Mouse (Mus musculus): ENCODE results near the gene Mpo.
A peak's percentile ranks its signal among the peaks of the same experiment; 100 is the strongest.

Mpo gene

DNA sequence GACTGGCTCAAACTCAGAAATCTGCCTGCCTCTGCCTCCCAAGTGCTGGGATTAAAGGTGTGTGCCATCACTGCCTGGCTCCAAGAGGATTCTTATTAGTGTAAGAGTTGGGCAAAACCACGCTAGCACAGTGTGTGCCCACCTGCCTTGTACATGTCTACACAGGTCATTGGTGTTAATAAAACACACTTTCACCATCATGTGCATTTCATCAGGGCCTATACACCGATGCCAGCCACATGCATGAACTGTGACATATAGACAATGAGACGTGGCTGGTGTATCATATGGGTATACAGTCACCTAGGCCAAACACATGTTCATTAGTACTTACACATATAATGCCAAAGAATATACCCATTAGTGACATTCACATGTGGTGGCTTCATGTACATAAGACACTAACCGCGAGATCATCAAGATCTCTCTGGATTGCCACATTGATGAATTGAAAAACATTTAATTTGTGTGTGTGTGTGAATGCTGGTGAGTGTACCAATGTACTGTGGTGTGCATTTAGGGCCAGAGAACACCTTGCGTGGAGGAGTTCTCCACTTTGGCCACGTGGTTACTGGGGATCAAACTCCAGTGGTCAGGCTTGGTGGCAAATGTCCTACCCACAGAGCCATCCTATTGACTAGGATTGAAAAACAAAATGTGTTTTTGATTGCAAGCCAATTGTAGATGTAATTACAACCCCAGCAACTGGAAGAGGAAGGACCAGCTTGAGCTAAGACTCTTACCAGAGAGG, 35.0 kb upstream of the Mpo start:
- DNase-seq (ENCODE audit: low read depth, low spot score): no peak

DNA sequence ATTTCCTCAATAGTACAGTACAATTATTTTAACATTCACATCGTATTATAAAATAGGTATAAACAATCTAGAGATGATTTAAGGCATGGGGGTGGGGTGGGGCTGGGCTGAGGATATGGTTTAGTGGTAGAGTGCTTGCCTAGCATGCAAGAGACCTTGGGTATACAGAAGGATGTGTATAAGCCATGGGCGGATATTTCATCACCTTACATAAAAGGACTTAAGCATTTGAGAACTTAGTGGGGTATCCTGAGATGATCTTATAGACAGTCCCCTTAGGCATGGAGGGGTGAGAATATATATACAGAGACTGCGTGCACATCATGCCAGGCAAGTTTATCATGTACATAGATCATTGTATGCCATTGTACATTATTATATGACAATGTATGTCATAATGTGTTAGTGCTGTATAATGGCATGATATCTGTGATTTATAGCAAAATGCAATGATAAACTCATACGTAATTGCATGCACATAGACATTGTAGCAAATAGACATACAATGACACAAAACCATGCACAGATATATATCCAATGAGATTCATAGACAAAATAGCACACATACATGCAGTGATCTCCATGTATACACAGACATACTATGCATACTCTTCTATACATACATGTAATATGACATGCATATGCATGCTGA, 34.3 kb upstream of the Mpo start:
- no peak for DNase-seq (ENCODE audit: low read depth, low spot score)

DNA sequence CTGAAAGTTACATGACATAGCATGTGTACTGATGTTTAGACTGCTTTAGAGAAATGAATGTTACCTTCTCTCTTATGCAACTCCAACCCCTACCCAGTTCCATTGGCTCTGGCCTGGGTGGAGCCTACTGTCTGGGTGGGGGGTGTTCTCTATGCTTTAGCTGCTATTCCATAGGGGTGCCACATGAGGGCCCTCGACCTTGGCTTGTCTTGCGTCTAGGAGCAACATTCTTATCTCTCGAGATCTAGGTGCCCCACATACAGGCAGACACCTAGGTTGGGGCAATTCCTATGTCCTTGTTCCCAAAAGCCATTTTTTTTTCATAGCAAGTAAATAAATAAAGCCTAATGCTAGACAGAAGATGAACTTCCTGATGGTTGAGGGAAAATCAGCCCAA, 33.8 kb upstream of the Mpo start:
- no peak for DNase-seq (ENCODE audit: low read depth, low spot score)

DNA sequence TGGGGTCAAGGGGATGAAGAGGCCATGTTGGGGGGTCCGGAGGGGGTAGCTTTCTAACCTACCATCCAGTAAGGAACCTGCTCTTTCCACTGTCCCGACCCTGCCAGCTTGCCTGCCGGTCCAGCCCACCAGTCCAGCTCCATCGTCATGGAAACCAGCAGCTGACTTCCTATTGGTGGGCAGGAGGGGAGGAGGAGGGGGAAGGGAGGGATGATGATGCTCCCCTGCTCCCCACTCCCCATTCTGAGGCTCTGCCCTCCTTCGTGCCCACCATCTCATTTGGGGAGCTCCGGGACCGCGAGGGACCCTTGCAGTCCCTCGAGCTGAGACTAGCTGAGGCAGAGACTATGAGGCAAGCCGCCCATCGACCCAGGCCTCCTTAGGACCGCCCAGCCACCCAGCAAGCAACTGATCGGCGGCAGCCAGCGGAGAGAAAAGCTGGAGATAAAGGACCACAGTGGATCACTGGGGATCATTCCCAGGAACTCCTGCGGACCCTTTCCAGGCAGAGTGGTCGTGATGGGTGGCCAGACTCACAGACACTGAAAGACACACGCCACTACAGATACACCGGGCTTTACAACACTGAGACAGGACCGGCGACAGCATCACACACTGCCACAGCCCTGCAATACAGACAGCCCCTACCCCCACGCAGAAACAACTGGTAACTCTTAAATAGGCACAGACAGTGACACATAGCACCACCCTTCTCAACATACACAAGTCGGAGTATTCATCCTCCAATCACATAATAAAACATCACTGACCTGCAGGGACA, 32.9 kb upstream of the Mpo start, which contains the start of gene Tspoap1:
Gene Tspoap1, plus strand, starts transcription at position 241 of the 781 bp plus-strand sequence.
- no peak for DNase-seq (ENCODE audit: low read depth, low spot score)

DNA sequence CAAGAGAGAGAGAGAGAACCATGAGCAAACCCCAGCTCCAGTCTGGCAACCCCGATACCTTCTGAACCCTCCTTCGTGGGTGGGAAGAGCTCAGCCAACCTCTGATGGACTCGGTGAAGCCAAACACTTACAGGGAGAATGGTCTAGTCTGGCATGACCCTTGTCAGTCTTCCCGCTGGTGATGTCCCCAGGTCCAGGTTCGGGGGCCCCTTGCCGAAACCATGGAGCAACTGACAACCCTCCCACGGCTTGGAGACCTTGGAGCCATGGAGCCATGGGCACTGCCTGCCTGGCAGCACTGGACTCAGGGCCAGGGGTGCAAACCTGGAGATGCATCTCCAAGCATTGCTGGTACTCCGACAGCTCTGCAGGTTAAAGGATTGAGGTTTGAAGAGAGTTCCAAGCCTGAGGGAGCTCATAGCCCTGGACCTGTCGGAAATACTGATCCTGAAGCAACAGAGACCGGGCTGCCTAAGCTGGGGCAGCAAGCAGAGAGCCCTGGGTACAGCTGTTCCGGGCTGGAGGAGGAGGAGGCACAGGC, 32.1 kb upstream of the Mpo start:
- DNase-seq (ENCODE audit: low read depth, low spot score): no peak

DNA sequence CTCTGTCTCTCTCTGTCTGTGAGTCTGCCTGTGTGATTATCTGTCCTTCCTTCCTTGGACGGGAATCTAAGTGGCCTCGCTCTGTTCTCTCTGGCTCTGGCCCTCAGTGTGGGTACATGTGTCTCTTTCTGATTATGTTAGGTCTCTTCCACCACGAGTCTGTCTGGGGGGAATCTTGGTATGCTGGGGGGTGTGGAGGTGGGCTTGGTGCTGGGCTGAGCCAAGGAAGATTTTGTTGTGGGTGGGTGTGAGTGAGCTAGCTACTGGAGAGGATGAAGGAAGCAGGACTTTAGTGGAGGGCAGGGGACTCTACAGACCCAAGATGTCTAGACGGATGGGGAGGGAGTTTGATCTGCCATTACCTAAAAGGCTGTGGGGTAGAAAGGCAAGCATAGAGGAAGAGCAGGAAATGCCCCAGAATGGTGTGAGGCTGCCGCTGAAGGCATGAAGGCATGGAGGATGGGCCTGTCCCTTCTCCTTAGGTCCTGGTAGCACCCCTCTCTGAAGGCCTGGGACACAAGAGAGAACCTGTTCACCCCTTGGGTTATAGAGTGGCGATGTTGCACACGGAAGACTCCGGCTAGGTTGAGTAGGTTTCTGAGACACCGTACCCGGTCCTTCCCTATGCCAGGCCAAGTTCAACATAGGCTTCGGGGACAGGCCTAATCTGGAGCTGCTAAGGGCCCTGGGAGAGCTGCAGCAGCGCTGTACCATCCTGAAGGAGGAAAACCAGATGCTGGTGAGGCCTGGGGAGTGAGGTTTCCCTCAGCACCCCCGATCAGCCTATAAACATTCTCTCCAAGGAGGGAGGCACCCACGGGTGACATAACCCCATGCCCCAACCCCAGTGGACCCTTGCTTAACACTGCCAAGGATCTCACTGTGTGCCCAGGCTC, 31.3 kb upstream of the Mpo start:
- DNase-seq (ENCODE audit: low read depth, low spot score): no peak

DNA sequence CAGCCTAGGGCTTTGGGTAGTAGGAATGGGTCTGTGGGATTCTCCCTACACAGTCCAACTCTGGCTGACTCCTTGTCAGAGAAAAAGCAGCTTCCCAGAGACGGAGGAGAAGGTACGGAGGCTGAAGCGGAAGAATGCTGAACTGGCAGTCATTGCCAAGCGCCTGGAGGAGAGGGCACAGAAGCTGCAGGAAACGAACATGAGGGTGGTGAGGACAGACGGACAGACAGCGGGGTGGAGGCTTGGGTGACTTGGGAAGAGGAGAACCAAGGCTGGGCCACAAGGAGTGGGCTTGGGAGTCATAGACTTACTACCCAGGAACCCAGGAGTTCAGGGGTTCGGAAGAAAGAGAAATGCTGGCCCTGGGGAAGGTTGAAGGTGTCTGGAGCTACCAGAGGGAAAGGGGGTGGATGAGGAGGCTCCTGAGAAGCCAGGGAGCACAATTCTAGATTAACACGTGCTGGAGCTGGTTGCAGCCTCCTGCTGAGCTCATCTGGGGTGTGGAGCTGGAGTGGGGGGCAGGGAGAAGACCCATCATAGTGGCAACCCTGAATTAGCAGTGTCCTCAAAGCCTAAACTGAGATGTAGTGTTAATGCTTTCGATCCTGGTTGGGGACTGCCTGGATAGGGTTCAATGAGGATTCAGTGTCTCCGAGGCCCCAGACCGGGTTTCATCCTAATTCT, 30.5 kb upstream of the Mpo start:
- DNase-seq (ENCODE audit: low read depth, low spot score): no peak

DNA sequence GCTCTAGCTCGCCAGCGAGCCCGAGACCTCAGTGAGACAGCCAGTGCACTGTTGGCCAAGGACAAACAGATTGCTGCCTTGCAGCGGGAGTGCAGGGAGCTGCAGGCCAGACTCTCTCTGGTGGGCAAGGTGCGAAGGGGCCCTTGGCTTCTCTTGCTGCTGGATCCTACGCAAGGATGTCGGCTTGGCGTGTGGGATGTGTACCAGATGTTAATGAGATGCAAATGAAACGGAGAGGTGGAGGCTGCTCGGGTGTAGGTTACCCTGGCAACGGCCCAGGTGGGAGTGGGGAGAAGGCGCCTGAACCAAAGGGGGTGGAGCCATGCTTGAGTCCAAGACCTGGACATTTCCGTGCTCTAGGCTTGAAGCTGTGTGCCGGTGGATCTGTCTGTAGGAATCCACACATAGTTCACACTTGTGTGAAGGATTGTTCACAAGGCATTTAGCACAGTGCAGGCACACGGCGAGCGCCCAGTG, 29.8 kb upstream of the Mpo start:
- DNase-seq (ENCODE audit: low read depth, low spot score): no peak

DNA sequence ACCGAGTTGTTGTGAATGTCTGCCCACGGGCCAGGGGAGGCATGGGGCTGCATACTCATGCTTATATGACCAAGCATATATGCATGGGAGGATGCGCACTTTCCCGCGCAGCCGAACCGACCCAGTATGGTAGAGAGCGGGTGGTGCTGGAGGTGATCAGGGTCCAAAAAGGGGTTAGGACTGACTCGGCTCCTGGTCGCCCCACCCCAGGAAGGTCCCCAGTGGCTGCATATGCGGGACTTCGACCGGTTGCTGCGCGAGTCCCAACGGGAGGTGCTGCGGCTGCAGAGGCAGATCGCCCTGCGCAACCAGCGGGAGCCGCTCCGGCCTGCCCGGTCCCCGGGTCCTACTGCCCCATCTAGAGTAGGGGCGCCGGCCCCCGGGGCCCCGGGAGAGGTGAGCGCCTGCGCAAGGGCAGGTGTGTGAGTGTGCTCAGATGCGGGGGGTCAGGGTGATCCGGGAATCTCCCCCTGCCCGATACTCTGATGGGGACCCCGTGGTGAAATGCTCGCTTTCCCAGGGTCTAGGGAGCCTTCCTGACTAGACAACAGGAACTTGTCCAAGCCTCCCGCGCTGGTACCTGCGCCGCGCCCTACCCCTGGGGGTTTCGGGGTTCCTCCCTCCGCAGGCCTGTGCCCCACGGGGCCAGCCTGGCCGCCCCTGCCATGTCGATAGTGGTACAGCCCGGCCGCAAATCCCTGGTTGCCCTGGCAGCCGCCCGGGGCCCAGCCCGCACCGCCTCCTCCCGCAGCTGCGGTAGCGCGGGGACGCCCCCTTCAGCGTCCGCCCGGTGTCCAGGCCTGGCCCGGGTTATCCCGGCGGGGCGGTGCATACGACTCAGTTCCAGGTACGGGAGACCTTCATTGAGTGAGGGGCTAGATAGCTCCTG, 29.1 kb upstream of the Mpo start:
- DNase-seq (ENCODE audit: low read depth, low spot score): no peak

DNA sequence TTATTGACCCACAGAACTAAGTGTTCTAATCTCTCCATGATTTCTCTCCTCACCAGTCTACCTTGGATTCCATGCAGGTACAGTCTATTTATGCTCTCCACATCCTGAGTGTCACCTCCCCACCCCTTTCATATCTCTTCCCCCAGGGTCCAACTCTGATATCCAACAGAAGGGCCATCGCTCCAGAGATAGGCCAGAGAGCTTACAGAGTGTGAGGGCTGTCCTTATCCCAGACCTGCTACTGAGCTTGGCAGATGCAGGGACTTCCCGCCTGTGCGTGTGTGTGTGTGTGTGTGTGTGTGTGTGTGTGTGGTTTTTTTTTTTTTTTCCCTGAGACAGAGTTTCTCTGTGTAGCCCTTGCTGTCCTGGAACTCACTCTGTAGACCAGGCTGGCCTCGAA, 24.6 kb upstream of the Mpo start:
- DNase-seq (ENCODE audit: low read depth, low spot score): no peak

DNA sequence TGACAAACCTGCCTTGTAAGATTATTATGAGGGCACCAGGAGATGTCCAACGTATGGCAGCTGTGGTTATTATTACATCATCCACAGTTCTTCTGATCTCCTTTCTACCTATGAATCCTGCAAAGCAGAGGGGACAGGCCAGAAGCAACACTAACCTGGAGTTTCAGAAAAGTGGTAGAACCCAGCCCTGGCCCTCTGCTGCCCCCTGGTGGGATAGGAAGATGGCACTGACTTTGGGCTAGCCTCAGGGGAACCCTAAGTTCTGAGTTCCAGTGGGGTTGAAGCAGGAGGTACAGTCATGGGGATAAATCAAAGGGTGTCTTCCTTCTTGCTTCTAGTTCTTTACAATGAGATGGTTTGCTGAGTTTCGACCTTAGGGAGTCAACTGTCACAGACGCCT, 22.4 kb upstream of the Mpo start:
- DNase-seq (ENCODE audit: low read depth, low spot score): peak; percentile 71

DNA sequence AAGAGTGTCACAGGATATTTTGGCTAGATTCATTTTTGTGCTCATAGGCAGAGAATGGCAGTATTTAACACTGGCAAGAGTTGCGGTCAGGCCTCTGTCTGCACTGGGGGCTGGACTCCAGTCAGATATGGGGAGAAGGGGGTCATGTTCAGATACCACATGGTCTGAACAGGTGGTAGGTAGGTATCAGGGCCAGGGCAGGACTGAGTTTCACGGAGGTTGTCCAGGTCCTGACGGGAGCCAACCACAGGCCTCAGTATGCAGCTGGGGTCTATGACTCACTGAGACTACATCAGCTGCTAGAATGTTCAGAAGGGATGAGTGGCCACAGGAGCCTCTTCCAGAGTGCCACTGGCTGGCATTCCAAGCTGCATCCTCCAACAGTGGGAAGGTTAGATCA, 21.0 kb upstream of the Mpo start:
- DNase-seq (ENCODE audit: low read depth, low spot score): peak; percentile 31

DNA sequence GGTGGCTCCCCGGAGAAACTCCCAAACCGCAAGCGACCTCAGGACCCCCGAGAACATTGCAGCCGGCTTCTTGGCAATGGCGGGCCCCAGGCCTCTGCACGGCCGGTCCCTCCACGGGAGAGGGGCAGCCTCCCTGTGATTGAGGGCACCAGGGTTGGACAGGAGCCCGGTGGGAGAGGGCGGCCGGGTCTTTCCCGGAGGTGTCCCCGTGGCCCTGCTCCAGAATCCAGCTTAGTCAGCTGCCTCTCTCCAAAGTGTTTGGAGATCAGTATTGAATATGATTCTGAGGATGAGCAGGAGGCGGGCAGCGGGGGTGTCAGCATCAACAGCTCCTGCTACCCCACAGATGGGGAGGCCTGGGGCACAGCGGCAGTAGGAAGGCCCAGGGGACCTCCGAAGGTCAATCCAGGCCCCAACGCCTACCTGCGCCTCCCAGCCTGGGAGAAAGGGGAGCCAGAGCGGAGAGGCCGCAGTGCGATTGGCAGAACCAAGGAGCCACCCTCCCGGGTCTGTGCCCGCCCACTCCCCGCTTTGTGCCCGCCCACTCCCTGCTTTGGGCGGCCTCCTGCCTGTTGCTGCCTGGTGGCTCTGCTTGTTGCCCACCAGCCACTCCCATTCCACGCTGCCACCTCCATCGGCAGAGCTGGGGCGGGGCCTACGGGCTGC, 15.1 kb upstream of the Mpo start:
- no peak for DNase-seq (ENCODE audit: low read depth, low spot score)

DNA sequence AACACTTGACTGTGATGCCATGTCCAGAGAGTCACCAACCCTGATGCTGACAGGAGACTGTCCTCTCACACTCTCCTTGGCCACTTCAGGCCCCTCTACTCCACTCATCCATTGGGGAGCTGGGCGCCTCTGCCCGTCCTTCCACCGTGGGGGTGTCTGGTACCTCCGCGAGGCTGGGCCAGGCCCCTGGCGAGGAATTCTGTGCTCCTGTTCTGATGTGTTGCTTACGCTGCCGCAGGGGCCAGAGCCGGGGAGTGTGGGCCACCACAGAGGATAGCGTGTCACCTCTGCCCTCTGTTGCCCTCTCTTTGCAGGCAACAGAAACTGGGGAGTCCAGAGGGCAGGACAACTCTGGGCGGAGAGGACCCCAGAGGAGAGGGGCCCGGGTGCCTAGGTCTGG, 14.5 kb upstream of the Mpo start:
- DNase-seq (ENCODE audit: low read depth, low spot score): no peak

DNA sequence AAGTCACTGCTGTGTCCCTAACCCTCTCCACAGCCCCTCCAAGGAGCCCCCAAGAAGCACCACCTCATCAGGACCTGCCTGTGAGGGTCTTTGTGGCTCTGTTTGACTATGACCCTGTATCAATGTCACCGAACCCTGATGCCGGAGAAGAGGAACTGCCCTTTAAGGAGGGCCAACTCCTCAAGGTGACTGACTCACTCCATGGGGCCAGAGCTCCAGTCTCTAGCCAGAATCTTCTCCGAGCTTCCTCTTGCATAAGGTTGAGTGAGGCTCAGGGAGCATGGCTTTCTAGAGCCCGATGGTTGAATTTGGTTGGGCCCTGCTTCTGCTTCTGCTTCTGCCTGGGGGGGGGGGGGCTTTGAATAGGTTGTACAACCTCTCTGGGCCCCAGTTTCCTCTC, 14.0 kb upstream of the Mpo start:
- DNase-seq (ENCODE audit: low read depth, low spot score): no peak

DNA sequence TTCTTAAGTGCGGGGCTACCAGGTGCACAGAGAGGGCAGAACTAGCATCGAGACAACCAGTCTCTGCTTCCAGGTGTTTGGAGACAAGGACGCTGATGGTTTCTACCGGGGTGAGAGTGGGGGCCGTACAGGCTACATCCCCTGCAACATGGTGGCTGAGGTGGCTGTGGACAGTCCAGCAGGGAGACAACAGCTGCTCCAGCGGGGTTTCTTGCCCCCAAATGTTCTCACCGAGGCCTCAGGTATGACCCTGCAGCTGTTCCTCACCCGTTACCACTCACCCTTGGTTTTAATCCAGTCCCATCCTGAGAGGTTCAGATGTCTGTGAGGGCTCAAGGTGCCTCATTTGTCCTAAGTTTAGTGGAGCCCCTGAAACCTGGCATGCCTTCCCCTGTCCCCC, 13.3 kb upstream of the Mpo start:
- no peak for DNase-seq (ENCODE audit: low read depth, low spot score)

DNA sequence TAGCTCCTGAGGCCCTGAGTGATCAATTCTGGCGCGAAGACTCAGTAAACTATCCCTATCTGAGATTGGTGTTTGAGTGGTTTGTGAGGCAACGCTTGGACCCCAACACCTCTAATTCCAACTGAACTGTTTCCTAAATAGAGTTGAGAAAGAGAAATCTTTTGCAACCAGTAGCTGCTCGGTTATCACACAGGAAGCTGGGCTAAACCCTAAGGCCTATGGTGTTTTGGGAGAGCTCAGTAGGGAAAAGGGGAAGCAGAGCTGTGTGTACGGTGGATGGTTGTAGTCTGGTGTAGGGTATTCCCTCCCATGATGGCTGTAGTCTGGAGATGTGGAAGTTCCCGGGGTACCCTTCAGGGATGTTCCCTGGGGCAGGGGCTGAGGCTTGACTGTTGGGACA, 3.3 kb upstream of the Mpo start:
- DNase-seq (ENCODE audit: low read depth, low spot score): no peak

DNA sequence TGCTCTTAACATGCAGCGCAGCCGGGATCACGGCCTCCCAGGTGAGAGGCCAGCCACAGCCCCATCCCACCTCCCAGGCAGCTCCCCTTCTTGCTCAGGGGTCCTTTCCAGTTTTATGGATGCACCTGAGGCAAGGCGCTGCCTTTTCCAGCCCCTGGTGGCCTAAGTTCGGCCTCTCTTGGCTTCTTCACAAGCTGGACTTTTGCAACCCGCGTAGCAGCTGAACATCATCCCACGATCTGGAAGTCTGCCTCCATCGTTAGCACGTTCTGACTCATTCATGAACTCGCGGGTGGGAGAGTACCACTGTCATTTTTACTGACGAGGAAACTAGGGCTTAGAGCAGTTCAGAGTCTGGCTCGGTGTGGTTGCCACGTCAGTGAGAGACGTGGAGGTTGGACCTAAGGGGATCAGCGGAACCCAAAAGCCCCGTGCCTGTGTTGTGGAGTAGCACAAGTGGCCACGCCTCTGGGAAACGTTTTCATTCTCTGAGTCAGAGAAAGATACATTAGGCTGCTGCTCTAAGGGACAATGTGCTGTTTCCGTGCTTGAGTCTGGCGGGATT, 8.4 kb downstream of the Mpo start:
- DNase-seq (ENCODE audit: low read depth, low spot score): no peak

DNA sequence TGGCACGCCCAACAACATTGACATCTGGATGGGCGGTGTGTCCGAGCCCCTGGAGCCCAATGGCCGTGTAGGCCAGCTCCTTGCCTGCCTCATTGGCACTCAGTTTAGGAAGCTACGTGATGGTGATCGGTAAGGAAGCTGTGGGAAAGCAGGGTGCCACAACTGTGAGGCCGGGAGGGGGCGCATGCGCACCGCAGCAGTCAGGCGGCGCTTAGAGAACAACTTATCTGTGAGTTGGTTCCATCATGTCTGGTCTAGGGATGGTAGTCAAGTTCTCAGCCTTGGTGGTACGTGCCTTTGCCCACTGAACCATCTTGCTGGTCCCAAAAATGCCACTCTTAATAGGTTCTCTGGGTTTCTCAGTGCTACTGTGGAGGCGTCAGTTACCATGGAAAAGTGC, 9.2 kb downstream of the Mpo start:
- DNase-seq (ENCODE audit: low read depth, low spot score): peak; percentile 3

Data from 3T3-L1 (cell line).